ENCODE assay signal across 8 mouse cellular contexts in the genomic region with DNA sequence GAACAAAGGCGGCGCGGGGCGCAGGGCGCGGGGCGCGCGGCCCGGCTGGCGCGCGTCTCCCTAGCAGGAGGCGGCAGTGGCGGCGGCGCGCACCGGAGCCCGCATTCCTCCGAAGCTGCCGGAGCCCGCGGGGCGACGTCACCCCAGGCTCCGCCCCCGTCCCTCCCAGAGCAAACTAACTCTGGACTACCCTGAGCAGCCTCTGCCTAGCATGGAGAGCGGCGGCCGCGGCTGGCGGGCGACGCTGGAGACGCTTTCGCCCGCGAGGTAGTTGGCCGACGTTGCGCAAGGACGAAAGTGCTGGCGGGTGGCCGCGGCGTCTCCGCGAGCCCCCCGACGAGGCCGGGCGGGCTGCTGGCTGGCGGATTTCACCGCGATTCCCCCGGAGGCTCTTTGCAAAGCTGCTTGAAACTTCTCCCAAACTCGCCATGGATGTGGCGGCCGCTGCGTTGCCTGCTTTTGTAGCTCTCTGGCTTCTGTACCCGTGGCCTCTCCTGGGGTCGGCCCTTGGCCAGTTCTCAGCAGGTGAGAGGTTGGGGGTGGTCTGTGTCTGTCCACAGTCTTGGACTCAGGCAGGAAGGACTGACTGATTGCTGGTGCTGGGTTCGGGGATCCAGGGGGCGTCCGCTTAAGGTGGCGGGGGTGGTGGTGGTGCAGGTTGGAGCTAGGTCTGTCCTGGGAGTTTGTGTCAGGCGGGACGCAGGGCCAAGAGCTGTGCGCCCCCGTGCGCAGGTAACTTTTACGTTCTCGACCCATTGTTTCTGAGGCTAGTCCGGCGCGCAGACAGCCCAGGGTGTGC. TPM values are rescaled to one million over a fixed set of nuclear protein-coding genes. Genes with fewer than 3 reads are reported as not detected.
A peak's percentile ranks its signal among the peaks of the same experiment; 100 is the strongest.
DNase-seq lines count a peak whose midpoint lies in the region; ATAC-seq lines count a peak whose summit lies in the region.

A gene (plus strand): TSS at position 168 of the 799 bp plus-strand sequence.

- DNase-seq in CD4-positive helper T cell, adult 2 months (ENCODE audit: low read depth, low spot score): peak; percentile 7
- peak; percentile 94 to 96 for DNase-seq in heart, postnatal 10 days
- no peak for DNase-seq in large intestine, adult 2 months (ENCODE audit: low read depth, low spot score)
- DNase-seq in thymus, postnatal 10 days (ENCODE audit: low spot score in 2 of 2): peak; percentile 36 to 48

- intact Hi-C loops in heart, postnatal 10 days (cut with DNase I): loop anchor here (2.0 to 10.0 kb wide), 3 partner anchors 38 to 210 kb away; no protein-coding TSS in a partner anchor

- H3K27me3 ChIP-seq in forebrain, embryonic 15.5 days: no peaks in the 10 kb centered on the region
- peaks cover 41% of the 10 kb centered on the region for H3K27me3 ChIP-seq in liver, embryonic 15.5 days
- no peaks in the 10 kb centered on the region for H3K27me3 ChIP-seq in neural tube, embryonic 15.5 days (replicated peaks)

- no peaks in the 10 kb centered on the region for H3K9me3 ChIP-seq in forebrain, embryonic 15.5 days
- no peaks in the 10 kb centered on the region for H3K9me3 ChIP-seq in liver, embryonic 15.5 days (replicated peaks)
- no peaks in the 10 kb centered on the region for H3K9me3 ChIP-seq in neural tube, embryonic 15.5 days (replicated peaks)

- H3K4me1 ChIP-seq in forebrain, embryonic 15.5 days: peaks cover 25% of the 10 kb centered on the region
- H3K4me1 ChIP-seq in liver, embryonic 15.5 days (replicated peaks): no peaks in the 10 kb centered on the region
- peaks cover 28% of the 10 kb centered on the region; the same call in 1 of the 2 replicates for H3K4me1 ChIP-seq in neural tube, embryonic 15.5 days

- peak; percentile 84 for ATAC-seq in cerebellum, adult (ENCODE audit: insufficient number of reproducible peaks, low FRiP score, low TSS enrichment)
- ATAC-seq in forebrain, embryonic 15.5 days (replicated peaks): peak; percentile 98
- ATAC-seq in liver, embryonic 15.5 days (ENCODE audit: insufficient read depth): peak; percentile 90
- ATAC-seq in neural tube, embryonic 15.5 days (ENCODE audit: low FRiP score): peak; percentile 97

- peak within 1 kb of the TSS; percentile 76 for H3K4me3 ChIP-seq in forebrain, embryonic 15.5 days
- H3K4me3 ChIP-seq in liver, embryonic 15.5 days (replicated peaks): peak within 1 kb of the TSS; percentile 58
- H3K4me3 ChIP-seq in neural tube, embryonic 15.5 days (replicated peaks): peak within 1 kb of the TSS; percentile 70

- peak within 1 kb of the TSS; percentile 89 for H3K9ac ChIP-seq in forebrain, embryonic 15.5 days (replicated peaks)
- peak within 1 kb of the TSS; percentile 37; the same call in 1 of the 2 replicates for H3K9ac ChIP-seq in liver, embryonic 15.5 days
- peak within 1 kb of the TSS; percentile 83 for H3K9ac ChIP-seq in neural tube, embryonic 15.5 days (replicated peaks)

- under 1% methylated on average over 77 of the region's 77 CpGs for WGBS in forebrain, embryonic 15.5 days
- WGBS in large intestine, adult 2 months: under 1% methylated on average over 77 of the region's 77 CpGs
- 1% methylated on average over 77 of the region's 77 CpGs for WGBS in liver, embryonic 15.5 days (ENCODE audit: insufficient replicate concordance)
- WGBS in neural tube, embryonic 15.5 days: under 1% methylated on average over 67 of the region's 77 CpGs

- no peaks in the 10 kb centered on the region for H3K36me3 ChIP-seq in forebrain, embryonic 15.5 days
- no peaks in the 10 kb centered on the region for H3K36me3 ChIP-seq in liver, embryonic 15.5 days (replicated peaks)
- H3K36me3 ChIP-seq in neural tube, embryonic 15.5 days: no peaks in the 10 kb centered on the region

- H3K27ac ChIP-seq in forebrain, embryonic 15.5 days (replicated peaks): peak within 1 kb of the TSS; percentile 94
- H3K27ac ChIP-seq in liver, embryonic 15.5 days (replicated peaks): peak within 1 kb of the TSS; percentile 69
- H3K27ac ChIP-seq in neural tube, embryonic 15.5 days (replicated peaks): peak within 1 kb of the TSS; percentile 87

- peak within 1 kb of the TSS; percentile 92 for H3K4me2 ChIP-seq in forebrain, embryonic 15.5 days (replicated peaks)
- H3K4me2 ChIP-seq in liver, embryonic 15.5 days: peak within 1 kb of the TSS; percentile 62
- peak within 1 kb of the TSS; percentile 88 for H3K4me2 ChIP-seq in neural tube, embryonic 15.5 days

RNA-seq across cellular contexts. Expression of the gene that starts here (rescaled TPM):
- polyA plus RNA-seq in forebrain, embryonic 15.5 days (2015; fragmentation: Nextera tagmentation; extraction: Ambion mirVana): 35.0 and 37.4 TPM in 2 replicates
- 10 to 100 TPM; 45.4 to 50.1 TPM for total RNA-seq in heart, postnatal 10 days (2021)
- 22.1 and 28.3 TPM in 2 replicates for polyA plus RNA-seq in large intestine, adult 2 months (2012; rRNA removed)
- 5.4 and 7.2 TPM in 2 replicates for polyA plus RNA-seq in liver, embryonic 15.5 days (2015; fragmentation: Nextera tagmentation; extraction: Ambion mirVana)
- 31.0 and 32.7 TPM in 2 replicates for polyA plus RNA-seq in neural tube, embryonic 15.5 days (2015; fragmentation: Nextera tagmentation; extraction: Ambion mirVana)

Comparison
In these comparisons a context has a peak if more than half of its experiments do, and no peak if none do; other contexts are left out.
1. H3K9ac ChIP-seq: peak in every context shown above with its lines; median percentile 89 in forebrain, embryonic 15.5 days; 83 in neural tube, embryonic 15.5 days; 37 in liver, embryonic 15.5 days.